7 mouse cellular contexts compared by ENCODE assay signal in genomic region chr8:104570436-104571343, GRCm38 (mm10). TPM values are rescaled to one million over a fixed set of nuclear protein-coding genes. Genes with fewer than 3 reads are reported as not detected.
DNase-seq lines count a peak whose midpoint lies in the region; ATAC-seq lines count a peak whose summit lies in the region.

No protein-coding gene starts in this region.

- 7% methylated on average over 26 of the region's 26 CpGs for WGBS in intestine, embryonic 16.5 days
- WGBS in midbrain, embryonic 11.5 days: 8% methylated on average over 26 of the region's 26 CpGs

- ATAC-seq in intestine, embryonic 16.5 days: peak; percentile 84
- peak; percentile 73 for ATAC-seq in midbrain, embryonic 11.5 days (ENCODE audit: low FRiP score)

- peak; percentile 88 for DNase-seq in adrenal gland, postnatal 10 days
- DNase-seq in embryo, embryonic 11.5 days (ENCODE audit: low read depth, low spot score): peak; percentile 75
- DNase-seq in gastrocnemius, postnatal 4 days (ENCODE audit: low spot score in 2 of 2): peak; percentile 65 to 84
- peak; percentile 87 for DNase-seq in left cerebral cortex, postnatal 4 days
- peak; percentile 98 for DNase-seq in midbrain, embryonic 11.5 days (ENCODE audit: low spot score, missing footprints)
- DNase-seq in right cerebral cortex, postnatal 4 days: peak; percentile 87

- H3K27me3 ChIP-seq in intestine, embryonic 16.5 days (replicated peaks; ENCODE audit: control insufficient read depth, insufficient read depth, low read length): 0 out of 2 replicates have a peak, but pooled peaks cover 2% of the 10 kb centered on the region
- H3K27me3 ChIP-seq in midbrain, embryonic 11.5 days (ENCODE audit: control insufficient read depth, insufficient read depth, low read length): no peaks in the 10 kb centered on the region; the same call in 1 of the 2 replicates

- H3K36me3 ChIP-seq in intestine, embryonic 16.5 days (ENCODE audit: control insufficient read depth, insufficient read depth, low read length): no peaks in the 10 kb centered on the region
- H3K36me3 ChIP-seq in midbrain, embryonic 11.5 days (ENCODE audit: control insufficient read depth, insufficient read depth, low read length): no peaks in the 10 kb centered on the region

- intact Hi-C loops in left cerebral cortex, postnatal 4 days (cut with DNase I): no loop called here

- no peaks in the 10 kb centered on the region for H3K4me1 ChIP-seq in intestine, embryonic 16.5 days (ENCODE audit: control insufficient read depth, insufficient read depth, low read length)
- 0 out of 2 replicates have a peak, but pooled peaks cover 2% of the 10 kb centered on the region for H3K4me1 ChIP-seq in midbrain, embryonic 11.5 days (ENCODE audit: control insufficient read depth, insufficient read depth, low read length)

- H3K4me2 ChIP-seq in intestine, embryonic 16.5 days (ENCODE audit: low read depth, low read length): peak overlapping the region; percentile 82
- H3K4me2 ChIP-seq in midbrain, embryonic 11.5 days: peak overlapping the region; percentile 59

- peak overlapping the region; percentile 42 for H3K9ac ChIP-seq in intestine, embryonic 16.5 days (ENCODE audit: low read depth, low read length)
- peak overlapping the region; percentile 57 for H3K9ac ChIP-seq in midbrain, embryonic 11.5 days (ENCODE audit: low read length)

- peak overlapping the region; percentile 49 for H3K4me3 ChIP-seq in intestine, embryonic 16.5 days (ENCODE audit: low read length)
- H3K4me3 ChIP-seq in midbrain, embryonic 11.5 days (ENCODE audit: low read depth, low read length): peak overlapping the region; percentile 30

- no peaks in the 10 kb centered on the region for H3K9me3 ChIP-seq in intestine, embryonic 16.5 days (ENCODE audit: control insufficient read depth, low read length)
- no peaks in the 10 kb centered on the region for H3K9me3 ChIP-seq in midbrain, embryonic 11.5 days (ENCODE audit: control insufficient read depth, low read length)

- no peak overlapping the region for H3K27ac ChIP-seq in intestine, embryonic 16.5 days (ENCODE audit: low read length)
- H3K27ac ChIP-seq in midbrain, embryonic 11.5 days (ENCODE audit: low read depth, low read length): no peak overlapping the region

RNA-seq across cellular contexts. Expression of gene Pdp2, which starts 20.6 kb away (rescaled TPM):
- total RNA-seq in adrenal gland, postnatal 10 days (2021): 10 to 100 TPM; 25.1 to 32.4 TPM
- 1 to 10 TPM; 5.9 to 6.9 TPM for total RNA-seq in gastrocnemius, postnatal 4 days (2021)
- 18.2 and 18.4 TPM in 2 replicates for polyA plus RNA-seq in intestine, embryonic 16.5 days (2015; fragmentation: Nextera tagmentation; extraction: Ambion mirVana)
- 10 to 100 TPM; 13.0 to 13.6 TPM for total RNA-seq in left cerebral cortex, postnatal 4 days (2021)
- 17.2 and 17.3 TPM in 2 replicates for polyA plus RNA-seq in midbrain, embryonic 11.5 days (2014; fragmentation: Nextera tagmentation; extraction: Ambion mirVana)

RNA-seq across cellular contexts. Expression of gene Car7, which starts 36.2 kb away (rescaled TPM):
- 1 to 10 TPM; 3.0 to 3.2 TPM for total RNA-seq in adrenal gland, postnatal 10 days (2021)
- total RNA-seq in gastrocnemius, postnatal 4 days (2021): under 1 TPM; 0.64 to 0.80 TPM
- polyA plus RNA-seq in intestine, embryonic 16.5 days (2015; fragmentation: Nextera tagmentation; extraction: Ambion mirVana): 1.2 and 1.4 TPM in 2 replicates
- 1 to 10 TPM; 3.8 to 4.6 TPM for total RNA-seq in left cerebral cortex, postnatal 4 days (2021)
- polyA plus RNA-seq in midbrain, embryonic 11.5 days (2014; fragmentation: Nextera tagmentation; extraction: Ambion mirVana): 0.82 and 1.5 TPM in 2 replicates

RNA-seq across cellular contexts. Expression of gene Nae1, which starts 36.3 kb away (rescaled TPM):
- 10 to 100 TPM; 30.4 to 35.0 TPM for total RNA-seq in adrenal gland, postnatal 10 days (2021)
- 10 to 100 TPM; 34.8 to 41.8 TPM for total RNA-seq in gastrocnemius, postnatal 4 days (2021)
- polyA plus RNA-seq in intestine, embryonic 16.5 days (2015; fragmentation: Nextera tagmentation; extraction: Ambion mirVana): 61.2 and 71.3 TPM in 2 replicates
- total RNA-seq in left cerebral cortex, postnatal 4 days (2021): 10 to 100 TPM; 57.5 to 62.9 TPM
- 138 and 148 TPM in 2 replicates for polyA plus RNA-seq in midbrain, embryonic 11.5 days (2014; fragmentation: Nextera tagmentation; extraction: Ambion mirVana)

RNA-seq across cellular contexts. Expression of gene Cdh16, which starts 53.5 kb away (rescaled TPM):
- under 1 TPM; 0.12 to 0.66 TPM for total RNA-seq in adrenal gland, postnatal 10 days (2021)
- 1 to 10 TPM; 1.9 to 2.4 TPM for total RNA-seq in gastrocnemius, postnatal 4 days (2021)
- 0.31 and 0.36 TPM in 2 replicates for polyA plus RNA-seq in intestine, embryonic 16.5 days (2015; fragmentation: Nextera tagmentation; extraction: Ambion mirVana)
- total RNA-seq in left cerebral cortex, postnatal 4 days (2021): not detected
- polyA plus RNA-seq in midbrain, embryonic 11.5 days (2014; fragmentation: Nextera tagmentation; extraction: Ambion mirVana): not detected in 2 replicates
